Mouse (Mus musculus) large intestine, adult 2 months (tissue): ENCODE data around the gene Nckap1. TPM values are rescaled to one million over a fixed set of nuclear protein-coding genes. Genes with fewer than 3 reads are reported as not detected.

Experiments used
- polyA plus RNA-seq: library from polyadenylated mRNA; depleted of rRNA; stranded (reverse); fragments of >200 nt; gene quantifications from 2 replicates; pipeline ENCODE4 v1.2.3, GENCODE M21; 2012; rRNA removed

Nckap1 gene
- polyA plus RNA-seq, 1 experiment = 36.9 TPM

Other genes starting within 250 kb of the Nckap1 start
- 0.63 and 1.3 TPM in 2 replicates for gene Frzb, start 133.8 kb downstream of the Nckap1 start, polyA plus RNA-seq
- gene Dusp19, start 35.7 kb upstream of the Nckap1 start, polyA plus RNA-seq = 5.4 and 6.4 TPM in 2 replicates
- 19.4 and 19.7 TPM in 2 replicates for gene Nup35, start 35.9 kb upstream of the Nckap1 start, polyA plus RNA-seq